Mouse (Mus musculus) left cerebral cortex, adult 11 months (tissue): Measurements from ENCODE around the gene Neurl1b.

ENCODE experiments used
- DNase-seq: peaks from one replicate; pipeline ENCODE4 v3.0.0; 2022; ENCODE audit warnings: low spot score

The Neurl1b gene

DNA sequence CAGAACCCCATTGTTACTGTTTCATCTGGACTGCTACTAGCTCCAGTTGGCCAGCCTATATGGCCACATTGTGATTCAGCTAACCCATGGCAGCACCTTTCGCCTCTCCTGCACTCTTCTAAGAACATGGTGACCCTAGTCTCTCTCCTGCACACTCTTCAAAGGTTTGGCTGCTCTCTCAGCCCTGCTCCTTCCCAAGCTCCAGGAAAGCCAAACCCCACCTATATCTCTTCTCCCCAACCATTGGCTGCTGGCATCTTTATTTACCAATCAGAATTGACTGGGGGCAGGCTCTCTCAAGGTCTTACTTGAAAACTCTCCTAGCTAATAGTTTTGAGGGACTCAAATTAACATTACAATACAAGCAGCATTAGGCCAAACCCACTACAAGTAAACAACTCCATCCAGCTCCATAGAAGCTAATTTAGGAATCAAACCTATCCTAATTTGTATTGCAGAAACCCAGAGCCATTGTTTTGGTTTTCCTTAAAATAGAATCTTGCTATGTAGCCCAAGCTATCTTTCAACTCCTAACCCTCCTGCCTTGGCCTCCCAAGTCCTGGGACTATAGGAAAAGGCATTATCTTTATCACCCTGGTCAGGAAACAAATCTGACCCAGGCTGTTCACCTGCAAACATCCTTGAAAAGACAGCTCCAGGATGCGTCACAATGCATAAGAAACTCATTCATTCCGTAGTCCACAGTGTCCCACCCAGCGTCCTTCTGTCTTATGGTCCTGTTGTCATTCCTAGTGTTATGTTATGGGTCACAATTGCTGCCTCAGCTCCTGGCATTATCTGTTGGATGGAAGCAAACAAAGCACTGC is 80.2 kb downstream of the Neurl1b start:
- no peak for DNase-seq
